Mouse (Mus musculus) ES-CJ7 (cell line): ENCODE results near the gene Map4k3.

ENCODE experiments used
- DNase-seq: peaks from one replicate; pipeline ENCODE4 v3.0.0; 2011; ENCODE audit warnings: low read depth, low spot score

Gene Map4k3

GRCm38 (mm10) chr17:80729825-80730224 is 1.5 kb upstream of the Map4k3 start:
- no peak for DNase-seq

GRCm38 (mm10) chr17:80729080-80729749 is 930 bp upstream of the Map4k3 start:
- peak; percentile 34 for DNase-seq

- no peak for DNase-seq
Measured at GRCm38 (mm10) chr17:80727341-80727951, 839 bp downstream of the Map4k3 start.

GRCm38 (mm10) chr17:80726821-80727220 is 1.5 kb downstream of the Map4k3 start:
- DNase-seq = no peak

GRCm38 (mm10) chr17:80723092-80723491 is 5.2 kb downstream of the Map4k3 start:
- DNase-seq = no peak

- DNase-seq = no peak
Measured at GRCm38 (mm10) chr17:80721670-80722069, 6.6 kb downstream of the Map4k3 start.

GRCm38 (mm10) chr17:80719309-80719708 is 9.0 kb downstream of the Map4k3 start:
- DNase-seq = no peak

- DNase-seq = no peak
Measured at GRCm38 (mm10) chr17:80718243-80718642, 10.0 kb downstream of the Map4k3 start.

- DNase-seq = no peak
Measured at GRCm38 (mm10) chr17:80713588-80713987, 14.7 kb downstream of the Map4k3 start.

- no peak for DNase-seq
Measured at GRCm38 (mm10) chr17:80709921-80710838, 18.1 kb downstream of the Map4k3 start.

- peak; percentile 22 for DNase-seq
Measured at GRCm38 (mm10) chr17:80708803-80709202, 19.5 kb downstream of the Map4k3 start.

GRCm38 (mm10) chr17:80707176-80707575 is 21.1 kb downstream of the Map4k3 start:
- DNase-seq = no peak

GRCm38 (mm10) chr17:80706608-80707007 is 21.7 kb downstream of the Map4k3 start:
- DNase-seq = no peak

GRCm38 (mm10) chr17:80701687-80702086 is 26.6 kb downstream of the Map4k3 start:
- no peak for DNase-seq

GRCm38 (mm10) chr17:80698930-80699329 is 29.4 kb downstream of the Map4k3 start:
- no peak for DNase-seq

- no peak for DNase-seq
Measured at GRCm38 (mm10) chr17:80698191-80698901, 29.9 kb downstream of the Map4k3 start.

- DNase-seq = no peak
Measured at GRCm38 (mm10) chr17:80696956-80697355, 31.3 kb downstream of the Map4k3 start.

GRCm38 (mm10) chr17:80696210-80696609 is 32.1 kb downstream of the Map4k3 start:
- no peak for DNase-seq

- DNase-seq = no peak
Measured at GRCm38 (mm10) chr17:80693707-80694106, 34.6 kb downstream of the Map4k3 start.

GRCm38 (mm10) chr17:80692183-80692582 is 36.1 kb downstream of the Map4k3 start:
- peak; percentile 25 for DNase-seq

GRCm38 (mm10) chr17:80688701-80689100 is 39.6 kb downstream of the Map4k3 start:
- no peak for DNase-seq

- DNase-seq = no peak
Measured at GRCm38 (mm10) chr17:80686066-80686465, 42.2 kb downstream of the Map4k3 start.
